Mouse (Mus musculus) bone marrow macrophage, adult 2 months (primary cell): ENCODE measurements around the gene Pld4.

Source experiments
- CTCF ChIP-seq: IDR thresholded peaks from 2 replicates; pipeline ENCODE4 v1.5.1; 2012; ENCODE audit warnings: low read depth, mild to moderate bottlenecking, low read length, moderate library complexity
- POLR2A ChIP-seq: IDR thresholded peaks from 2 replicates; pipeline ENCODE4 v1.6.1; 2012; ENCODE audit warnings: mild to moderate bottlenecking, low read depth, low read length, borderline replicate concordance

- TF ChIP-seq CTCF (no peak), POLR2A (no peak)
These were observed 38.3 kb downstream of the Pld4 start for GRCm38 (mm10) chr12:112798716-112799115.
